Mouse (Mus musculus) midbrain, embryonic 11.5 days (tissue): ENCODE measurements around the gene Hist1h1d. TPM values are rescaled to one million over a fixed set of nuclear protein-coding genes. Genes with fewer than 3 reads are reported as not detected.
"Not testable (repeated sequence)": the region's sequence is repeated elsewhere in the genome, so short reads cannot be mapped to it uniquely, and the experiment has no call there.

ENCODE experiments used
- ATAC-seq: fragments of 200-750 bp; cut with Nextera tagmentation; 2 replicates; pipeline ENCODE4 v1.8.0; 2017; ENCODE audit warnings: moderate TSS enrichment, moderate library complexity; ENCODE audit not compliant: low FRiP score
- DNase-seq: peaks from one replicate; pipeline ENCODE4 v3.0.0; 2015; ENCODE audit warnings: low spot score; ENCODE audit errors: missing footprints
- H3K27ac ChIP-seq: fragments of 300-500 bp; sonication (generic); 2 replicates; pipeline ENCODE4 v1.5.1; 2014; ENCODE audit warnings: low read depth, low read length
- H3K27me3 ChIP-seq: fragments of 300-500 bp; sonication (generic); 2 replicates; pipeline ENCODE4 v1.6.1; 2014; ENCODE audit warnings: mild to moderate bottlenecking, low read length, moderate library complexity, mixed read lengths; ENCODE audit not compliant: control insufficient read depth, insufficient read depth
- H3K36me3 ChIP-seq: fragments of 300-500 bp; sonication (generic); 2 replicates; pipeline ENCODE4 v1.6.1; 2014; ENCODE audit warnings: mild to moderate bottlenecking, low read length, moderate library complexity, mixed read lengths; ENCODE audit not compliant: control insufficient read depth, insufficient read depth
- H3K4me1 ChIP-seq: fragments of 300-500 bp; sonication (generic); 2 replicates; pipeline ENCODE4 v1.6.1; 2014; ENCODE audit warnings: low read length; ENCODE audit not compliant: control insufficient read depth, insufficient read depth
- H3K4me2 ChIP-seq: fragments of 300-500 bp; sonication (generic); 2 replicates; pipeline ENCODE4 v1.6.1; 2014; ENCODE audit warnings: mild to moderate bottlenecking, moderate library complexity
- H3K4me3 ChIP-seq: fragments of 300-500 bp; sonication (generic); 2 replicates; pipeline ENCODE4 v1.5.1; 2014; ENCODE audit warnings: low read depth, low read length
- H3K9ac ChIP-seq: fragments of 300-500 bp; sonication (generic); 2 replicates; pipeline ENCODE4 v1.6.1; 2014; ENCODE audit warnings: low read length
- H3K9me3 ChIP-seq: fragments of 300-500 bp; sonication (generic); 2 replicates; pipeline ENCODE4 v1.6.1; 2016; ENCODE audit warnings: low read length; ENCODE audit not compliant: control insufficient read depth
- WGBS: fragments of 180-500 bp; shearing (Covaris S2); extraction: QIAGEN DNeasy Blood & Tissue Kit; methylation state at CpG from one replicate; pipeline ENCODE4 v1.1.7; 2014; 5-methylcytosine and 5-hydroxymethylcytosine counted together
- polyA plus RNA-seq: library from polyadenylated mRNA; unstranded; fragments of >200 nt; fragmentation: Nextera tagmentation; extraction: Ambion mirVana; gene quantifications from 2 replicates; pipeline ENCODE4 v1.2.1, GENCODE M21; 2014

The Hist1h1d gene
- polyA plus RNA-seq, 1 experiment from 2014 or later, result 0.61 TPM

- ATAC-seq, result no peak
- Histone ChIP-seq H3K9ac (peak overlapping the region; percentile 47; the same call in 1 of the 2 replicates), H3K4me1 (peaks cover 9% of the 10 kb centered on the region), H3K4me2 (peak overlapping the region; percentile 51), H3K36me3 (no peaks in the 10 kb centered on the region), H3K9me3 (no peaks in the 10 kb centered on the region), H3K27me3 (no peaks in the 10 kb centered on the region), H3K27ac (peak overlapping the region; percentile 90), H3K4me3 (0 out of 2 replicates have a peak overlapping the region, but pooled peaks have one; percentile 32)
- 56% methylated on average over 8 of the region's 8 CpGs for WGBS
- DNase-seq, result peak; percentile 91
Measured at GRCm38 (mm10) chr13:23551931-23552914, 839 bp upstream of the Hist1h1d start.

- Histone ChIP-seq H3K27ac (peak overlapping the region; percentile 98), H3K9ac (peak overlapping the region; percentile 89), H3K4me1 (peaks cover 9% of the 10 kb centered on the region), H3K27me3 (no peaks in the 10 kb centered on the region), H3K9me3 (no peaks in the 10 kb centered on the region), H3K4me2 (peak overlapping the region; percentile 93), H3K4me3 (peak overlapping the region; percentile 57; the same call in 1 of the 2 replicates), H3K36me3 (no peaks in the 10 kb centered on the region)
- DNase-seq, result peak; percentile 93
- ATAC-seq, result no peak
- WGBS, result 27% methylated on average over 9 of the region's 9 CpGs
Measured at GRCm38 (mm10) chr13:23554393-23554792, 1.3 kb downstream of the Hist1h1d start.

GRCm38 (mm10) chr13:23554925-23555838 lies 2.1 kb downstream of the Hist1h1d start:
- no peaks in the 10 kb centered on the region for H3K27me3 ChIP-seq
- H3K36me3 ChIP-seq, result no peaks in the 10 kb centered on the region
- ATAC-seq (peak; percentile 87), DNase-seq (peak; percentile 98)
- peak overlapping the region; percentile 93 for H3K4me2 ChIP-seq
- peaks cover 9% of the 10 kb centered on the region for H3K4me1 ChIP-seq
- no peaks in the 10 kb centered on the region for H3K9me3 ChIP-seq
- WGBS, result under 1% methylated on average over 49 of the region's 54 CpGs
- peak overlapping the region; percentile 89 for H3K9ac ChIP-seq
- peak overlapping the region; percentile 98 for H3K27ac ChIP-seq
- peak overlapping the region; percentile 57 for H3K4me3 ChIP-seq

- Histone ChIP-seq H3K9ac (peak overlapping the region; percentile 89), H3K4me2 (peak overlapping the region; percentile 93), H3K27ac (peak overlapping the region; percentile 98), H3K27me3 (no peaks in the 10 kb centered on the region), H3K4me1 (peaks cover 9% of the 10 kb centered on the region), H3K36me3 (no peaks in the 10 kb centered on the region), H3K9me3 (no peaks in the 10 kb centered on the region), H3K4me3 (peak overlapping the region; percentile 57)
- under 1% methylated on average over 18 of the region's 18 CpGs for WGBS
- ATAC-seq, result peak; percentile 78
- peak; percentile 98 for DNase-seq
Measured at GRCm38 (mm10) chr13:23555839-23556416, 2.9 kb downstream of the Hist1h1d start.

- Histone ChIP-seq H3K9ac (peak overlapping the region; percentile 9; the same call in 1 of the 2 replicates), H3K27me3 (no peaks in the 10 kb centered on the region), H3K4me3 (no peak overlapping the region), H3K4me2 (peak overlapping the region; percentile 9; the same call in 1 of the 2 replicates), H3K9me3 (no peaks in the 10 kb centered on the region), H3K36me3 (no peaks in the 10 kb centered on the region), H3K4me1 (peaks cover 9% of the 10 kb centered on the region), H3K27ac (peak overlapping the region; percentile 98)
- ATAC-seq (no peak), DNase-seq (no peak)
- WGBS, result 70% methylated on average over 3 of the region's 3 CpGs
Measured at GRCm38 (mm10) chr13:23556906-23557305, 3.8 kb downstream of the Hist1h1d start.

GRCm38 (mm10) chr13:23560699-23561098 lies 7.6 kb downstream of the Hist1h1d start:
- not testable (repeated sequence) for H3K9ac ChIP-seq, H3K4me2 ChIP-seq, H3K36me3 ChIP-seq, H3K4me3 ChIP-seq, H3K27me3 ChIP-seq, ATAC-seq, H3K4me1 ChIP-seq, H3K9me3 ChIP-seq
- peak overlapping the region; percentile 20; the same call in 1 of the 2 replicates for H3K27ac ChIP-seq
- 26% methylated on average over 2 of the region's 2 CpGs for WGBS
- DNase-seq, result peak; percentile 90

- H3K27me3 ChIP-seq, H3K4me1 ChIP-seq, DNase-seq, H3K36me3 ChIP-seq, ATAC-seq, H3K9me3 ChIP-seq: not testable (repeated sequence)
- peak overlapping the region; percentile 71 for H3K4me2 ChIP-seq
- peak overlapping the region; percentile 96; the same call in 1 of the 2 replicates for H3K27ac ChIP-seq
- peak overlapping the region; percentile 86; the same call in 1 of the 2 replicates for H3K9ac ChIP-seq
- 0% methylated on average over 2 of the region's 5 CpGs for WGBS
- peak overlapping the region; percentile 35 for H3K4me3 ChIP-seq
Measured at GRCm38 (mm10) chr13:23561531-23561882, 8.4 kb downstream of the Hist1h1d start.

GRCm38 (mm10) chr13:23561883-23562659 lies 9.0 kb downstream of the Hist1h1d start, which contains the start of gene Hist1h3e:
TSS of gene Hist1h3e (minus strand) at chr13:23562369.
- not testable (repeated sequence) for H3K9me3 ChIP-seq, H3K4me1 ChIP-seq, H3K27me3 ChIP-seq, H3K36me3 ChIP-seq
- 0% methylated on average over 46 of the region's 67 CpGs for WGBS
- Histone ChIP-seq H3K9ac (peak within 1 kb of the TSS; percentile 86), H3K4me2 (peak within 1 kb of the TSS; percentile 71), H3K4me3 (peak within 1 kb of the TSS; percentile 35), H3K27ac (peak within 1 kb of the TSS; percentile 96)
- peak; percentile 98 for ATAC-seq
- DNase-seq, result peak; percentile 99
